Mouse (Mus musculus): ENCODE measurements at regions not wholly inside any gene's neighbourhood (a gene's known extent, or its start where the extent isn't known, plus 50 kb on each side); places are given as distances from the start of the nearest gene placed in this dataset.

DNA sequence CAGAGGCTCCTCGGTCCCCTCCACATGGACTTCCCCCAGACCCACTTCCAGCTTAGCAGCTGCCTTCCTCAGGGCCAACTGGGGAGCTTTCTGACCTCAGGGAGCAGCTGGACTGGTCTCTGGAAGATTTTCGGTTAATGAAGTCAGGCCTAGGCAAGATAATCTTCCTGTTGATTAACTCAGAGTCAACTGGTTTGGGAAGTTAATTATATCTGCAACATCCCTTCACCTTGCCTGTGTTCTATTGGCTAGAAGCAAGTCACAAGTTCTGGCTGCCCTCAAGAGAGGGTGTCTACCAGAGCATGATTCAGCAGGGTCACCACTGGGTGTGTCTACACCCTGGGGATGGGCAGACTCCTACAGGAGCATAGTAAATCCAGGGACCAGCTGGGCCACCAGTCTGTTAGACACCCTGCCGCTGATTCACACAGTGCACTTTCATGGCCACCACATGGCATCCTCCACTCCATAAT is 53.9 kb upstream of the Maml3 start:
- ATAC-seq (replicated peaks; ENCODE audit: low FRiP score, low TSS enrichment, low read depth) (no peak), DNase-seq (ENCODE audit: low spot score) (peak; percentile 41)
- Histone ChIP-seq H3K27ac (ENCODE audit: low read depth) (no peak overlapping the region), H3K4me2 (ENCODE audit: low read length) (no peak overlapping the region), H3K9ac (ENCODE audit: low read length) (no peak overlapping the region), H3K36me3 (ENCODE audit: control insufficient read depth, insufficient read depth, low read length) (no peaks in the 10 kb centered on the region), H3K27me3 (replicated peaks; ENCODE audit: control insufficient read depth, insufficient read depth, low read length) (no peaks in the 10 kb centered on the region), H3K9me3 (ENCODE audit: control insufficient read depth, low read length) (0 out of 2 replicates have a peak, but pooled peaks cover 2% of the 10 kb centered on the region), H3K4me1 (replicated peaks; ENCODE audit: control insufficient read depth, insufficient read depth, low read length) (no peaks in the 10 kb centered on the region; the same call in 1 of the 2 replicates), H3K4me3 (ENCODE audit: low read depth, low read length) (no peak overlapping the region)
- WGBS: 73% methylated on average over 3 of the region's 3 CpGs

DNA sequence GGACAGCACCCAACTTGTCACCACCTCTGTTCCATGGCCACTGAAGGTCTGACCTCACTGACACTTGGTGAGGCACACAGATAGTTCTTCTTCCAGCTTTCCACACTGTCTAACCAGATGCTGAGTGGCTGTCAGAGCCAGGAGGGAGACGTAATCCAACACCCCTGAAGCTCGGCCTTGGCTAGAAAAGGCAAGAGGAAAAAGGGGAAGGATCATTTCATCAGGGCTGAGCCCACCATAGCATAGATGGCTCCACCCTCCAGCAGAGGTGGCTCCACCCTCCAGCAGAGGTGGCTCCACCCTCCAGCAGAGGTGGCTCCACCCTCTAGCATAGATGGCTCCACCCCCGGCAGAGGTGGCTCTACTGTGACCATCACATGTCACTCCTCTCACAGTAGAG is 56.8 kb upstream of the Maml3 start:
- H3K27ac ChIP-seq (ENCODE audit: low read depth): no peak overlapping the region
- ATAC-seq (replicated peaks; ENCODE audit: low FRiP score, low TSS enrichment, low read depth) (no peak), DNase-seq (ENCODE audit: low spot score) (no peak)
- H3K4me3 ChIP-seq (ENCODE audit: low read depth, low read length): no peak overlapping the region
- no peaks in the 10 kb centered on the region; the same call in 1 of the 2 replicates for H3K4me1 ChIP-seq (replicated peaks; ENCODE audit: control insufficient read depth, insufficient read depth, low read length)
- H3K27me3 ChIP-seq (replicated peaks; ENCODE audit: control insufficient read depth, insufficient read depth, low read length): no peaks in the 10 kb centered on the region
- H3K4me2 ChIP-seq (ENCODE audit: low read length): no peak overlapping the region
- whole genome bisulfite sequencing: 53% methylated on average over 3 of the region's 3 CpGs
- no peaks in the 10 kb centered on the region for H3K9me3 ChIP-seq (ENCODE audit: control insufficient read depth, low read length)
- no peak overlapping the region for H3K9ac ChIP-seq (ENCODE audit: low read length)
- no peaks in the 10 kb centered on the region for H3K36me3 ChIP-seq (ENCODE audit: control insufficient read depth, insufficient read depth, low read length)

DNA sequence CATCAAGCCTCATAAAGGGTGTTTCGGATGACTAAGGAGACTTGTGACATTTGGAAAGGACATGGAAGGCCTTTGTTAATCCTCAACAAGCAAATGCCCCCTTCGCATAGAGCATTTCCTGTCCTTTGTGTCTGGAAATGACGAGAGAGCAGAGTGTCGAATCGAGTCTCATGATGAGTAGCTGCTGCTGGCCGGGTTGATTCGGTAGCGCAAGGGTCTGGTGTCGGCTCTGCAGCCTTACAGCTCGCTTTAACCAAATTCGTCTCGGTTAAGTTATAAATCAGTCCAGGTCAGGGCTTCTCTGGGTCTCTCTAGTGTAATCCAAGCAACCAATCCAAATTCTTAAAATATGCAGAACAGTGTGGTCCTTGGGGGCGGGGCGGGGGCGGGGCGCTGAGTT is 59.1 kb upstream of the Maml3 start:
- H3K36me3 ChIP-seq (ENCODE audit: control insufficient read depth, insufficient read depth, low read length): no peaks in the 10 kb centered on the region
- H3K9ac ChIP-seq (ENCODE audit: low read length): no peak overlapping the region
- WGBS: 61% methylated on average over 16 of the region's 16 CpGs
- no peak for DNase-seq (ENCODE audit: low spot score)
- no peaks in the 10 kb centered on the region for H3K27me3 ChIP-seq (replicated peaks; ENCODE audit: control insufficient read depth, insufficient read depth, low read length)
- peak overlapping the region; percentile 7; the same call in 1 of the 2 replicates for H3K4me2 ChIP-seq (ENCODE audit: low read length)
- ATAC-seq (replicated peaks; ENCODE audit: low FRiP score, low TSS enrichment, low read depth): no peak
- H3K9me3 ChIP-seq (ENCODE audit: control insufficient read depth, low read length): no peaks in the 10 kb centered on the region
- H3K4me3 ChIP-seq (ENCODE audit: low read depth, low read length): no peak overlapping the region
- H3K27ac ChIP-seq (ENCODE audit: low read depth): no peak overlapping the region
- no peaks in the 10 kb centered on the region; the same call in 1 of the 2 replicates for H3K4me1 ChIP-seq (replicated peaks; ENCODE audit: control insufficient read depth, insufficient read depth, low read length)

DNA sequence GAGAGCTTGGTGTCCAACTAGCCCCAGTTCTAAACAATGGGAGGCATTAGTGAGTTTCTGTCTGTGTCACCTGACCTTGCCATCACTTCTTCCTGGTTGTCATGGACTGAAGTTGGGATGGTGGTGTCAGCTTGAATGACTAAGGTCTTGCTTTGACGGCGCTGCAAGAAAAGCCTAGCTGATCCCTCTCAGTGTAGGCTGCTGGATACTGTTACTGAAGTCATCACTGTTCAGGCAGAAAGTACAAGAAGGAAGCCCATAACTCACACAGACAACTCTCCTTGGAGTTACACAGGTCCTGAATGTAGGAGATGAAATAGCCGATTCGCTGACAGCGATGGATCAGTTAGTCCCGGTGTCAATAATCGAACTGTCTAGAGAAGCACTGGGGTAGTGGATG is 62.5 kb upstream of the Maml3 start:
- no peak for ATAC-seq (replicated peaks; ENCODE audit: low FRiP score, low TSS enrichment, low read depth)
- Histone ChIP-seq H3K36me3 (ENCODE audit: control insufficient read depth, insufficient read depth, low read length) (no peaks in the 10 kb centered on the region), H3K4me2 (ENCODE audit: low read length) (no peak overlapping the region), H3K27me3 (replicated peaks; ENCODE audit: control insufficient read depth, insufficient read depth, low read length) (no peaks in the 10 kb centered on the region), H3K4me3 (ENCODE audit: low read depth, low read length) (no peak overlapping the region), H3K4me1 (replicated peaks; ENCODE audit: control insufficient read depth, insufficient read depth, low read length) (no peaks in the 10 kb centered on the region; the same call in 1 of the 2 replicates), H3K27ac (ENCODE audit: low read depth) (no peak overlapping the region), H3K9ac (ENCODE audit: low read length) (no peak overlapping the region), H3K9me3 (ENCODE audit: control insufficient read depth, low read length) (no peaks in the 10 kb centered on the region)
- 92% methylated on average over 7 of the region's 7 CpGs for WGBS
- no peak for DNase-seq (ENCODE audit: low spot score)

DNA sequence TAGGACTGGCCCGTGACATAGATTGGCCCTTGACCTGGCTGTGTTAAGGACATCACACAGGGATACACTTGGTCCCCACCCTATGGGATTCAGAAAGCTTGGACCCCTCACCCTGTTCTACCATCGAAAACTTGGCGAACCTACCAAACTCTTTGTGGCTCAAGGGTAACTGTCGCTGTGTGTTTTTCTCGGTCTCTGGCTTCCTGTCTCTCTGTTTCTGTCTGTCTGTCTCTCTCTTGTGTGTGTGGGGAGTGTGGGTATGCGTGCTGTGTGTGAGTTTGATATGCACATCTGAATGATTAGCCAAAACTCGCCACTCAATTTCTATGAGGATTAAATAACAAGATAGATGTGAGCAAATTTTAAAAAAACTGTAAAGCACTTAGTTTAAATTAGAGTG is 66.0 kb upstream of the Maml3 start:
- no peak overlapping the region for H3K9ac ChIP-seq (ENCODE audit: low read length)
- H3K36me3 ChIP-seq (ENCODE audit: control insufficient read depth, insufficient read depth, low read length): no peaks in the 10 kb centered on the region
- 91% methylated on average over 7 of the region's 7 CpGs for WGBS
- H3K27ac ChIP-seq (ENCODE audit: low read depth): no peak overlapping the region
- H3K4me2 ChIP-seq (ENCODE audit: low read length): no peak overlapping the region
- H3K4me1 ChIP-seq (replicated peaks; ENCODE audit: control insufficient read depth, insufficient read depth, low read length): no peaks in the 10 kb centered on the region
- DNase-seq (ENCODE audit: low spot score) (no peak), ATAC-seq (replicated peaks; ENCODE audit: low FRiP score, low TSS enrichment, low read depth) (no peak)
- no peaks in the 10 kb centered on the region for H3K9me3 ChIP-seq (ENCODE audit: control insufficient read depth, low read length)
- no peaks in the 10 kb centered on the region for H3K27me3 ChIP-seq (replicated peaks; ENCODE audit: control insufficient read depth, insufficient read depth, low read length)
- no peak overlapping the region for H3K4me3 ChIP-seq (ENCODE audit: low read depth, low read length)

DNA sequence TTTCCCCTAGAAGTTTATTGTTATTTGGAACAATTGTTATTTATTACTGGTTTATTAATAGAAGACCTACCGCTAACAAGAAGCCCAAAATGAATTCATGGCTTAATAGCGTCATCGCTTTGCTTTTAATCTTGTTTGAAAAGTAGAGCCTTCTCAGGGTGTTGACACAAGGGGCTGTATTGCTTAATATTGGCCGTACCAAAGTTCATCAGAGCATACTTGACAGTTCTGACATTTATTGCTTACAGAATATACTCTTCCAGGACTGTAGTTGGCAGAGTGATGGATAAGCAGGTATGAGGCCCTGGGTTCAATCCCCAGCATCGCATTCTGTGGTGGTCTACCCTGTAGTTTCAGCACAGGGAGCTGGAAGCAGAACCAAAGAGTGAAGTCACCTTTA is 66.4 kb upstream of the Maml3 start:
- no peaks in the 10 kb centered on the region for H3K9me3 ChIP-seq (ENCODE audit: control insufficient read depth, low read length)
- H3K4me2 ChIP-seq (ENCODE audit: low read length): no peak overlapping the region
- WGBS: 74% methylated on average over 5 of the region's 5 CpGs
- H3K27me3 ChIP-seq (replicated peaks; ENCODE audit: control insufficient read depth, insufficient read depth, low read length): no peaks in the 10 kb centered on the region
- no peak overlapping the region for H3K4me3 ChIP-seq (ENCODE audit: low read depth, low read length)
- no peak for DNase-seq (ENCODE audit: low spot score)
- no peaks in the 10 kb centered on the region for H3K4me1 ChIP-seq (replicated peaks; ENCODE audit: control insufficient read depth, insufficient read depth, low read length)
- H3K9ac ChIP-seq (ENCODE audit: low read length): no peak overlapping the region
- no peak for ATAC-seq (replicated peaks; ENCODE audit: low FRiP score, low TSS enrichment, low read depth)
- no peak overlapping the region for H3K27ac ChIP-seq (ENCODE audit: low read depth)
- no peaks in the 10 kb centered on the region for H3K36me3 ChIP-seq (ENCODE audit: control insufficient read depth, insufficient read depth, low read length)

DNA sequence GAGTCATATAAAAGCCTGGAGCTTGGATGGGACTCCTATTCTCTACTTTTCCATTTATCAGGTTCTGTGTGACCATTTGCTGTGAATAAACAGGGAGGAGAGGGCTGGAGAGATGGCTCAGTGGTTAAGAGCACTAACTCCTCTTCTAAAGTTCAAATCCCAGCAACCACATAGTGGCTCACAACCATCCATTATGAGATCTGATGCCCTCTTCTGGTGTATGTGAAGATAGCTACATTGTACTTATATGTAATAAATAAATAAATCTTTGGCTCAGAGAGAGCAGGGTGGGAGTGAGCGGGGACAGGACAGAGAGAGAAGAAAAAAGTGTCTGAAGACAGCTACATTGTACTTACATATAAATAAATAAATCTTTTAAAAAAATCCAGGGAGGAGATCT is 68.6 kb upstream of the Maml3 start:
- no peak for ATAC-seq (replicated peaks; ENCODE audit: low FRiP score, low TSS enrichment, low read depth)
- no peak overlapping the region for H3K27ac ChIP-seq (ENCODE audit: low read depth)
- no peaks in the 10 kb centered on the region; the same call in 1 of the 2 replicates for H3K4me1 ChIP-seq (replicated peaks; ENCODE audit: control insufficient read depth, insufficient read depth, low read length)
- WGBS: 81% methylated on average over 1 of the region's 1 CpGs
- H3K4me2 ChIP-seq (ENCODE audit: low read length): no peak overlapping the region
- no peak overlapping the region for H3K4me3 ChIP-seq (ENCODE audit: low read depth, low read length)
- H3K9ac ChIP-seq (ENCODE audit: low read length): no peak overlapping the region
- H3K27me3 ChIP-seq (replicated peaks; ENCODE audit: control insufficient read depth, insufficient read depth, low read length): no peaks in the 10 kb centered on the region
- no peaks in the 10 kb centered on the region for H3K9me3 ChIP-seq (ENCODE audit: control insufficient read depth, low read length)
- no peak for DNase-seq (ENCODE audit: low spot score)
- H3K36me3 ChIP-seq (ENCODE audit: control insufficient read depth, insufficient read depth, low read length): no peaks in the 10 kb centered on the region

DNA sequence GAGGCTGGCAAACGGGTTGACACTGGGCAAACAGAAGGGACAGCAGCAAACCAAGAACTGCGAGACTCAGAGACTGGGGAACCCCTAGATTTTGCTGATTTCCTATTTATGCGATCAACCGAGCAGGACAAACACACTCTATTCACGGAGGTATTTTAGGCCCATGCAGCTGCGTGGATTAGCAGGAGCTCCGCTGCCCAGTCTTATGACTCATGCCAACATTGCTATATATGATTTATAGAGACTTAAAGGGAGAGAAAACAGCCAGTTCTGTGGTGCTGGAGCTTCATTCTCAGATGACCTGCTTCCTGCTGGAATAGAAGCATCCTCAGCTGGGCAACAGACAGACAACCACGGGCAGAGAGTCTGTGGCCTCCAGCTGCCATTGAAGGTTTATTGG is 71.2 kb upstream of the Maml3 start:
- Histone ChIP-seq H3K4me1 (replicated peaks; ENCODE audit: control insufficient read depth, insufficient read depth, low read length) (peaks cover 22% of the 10 kb centered on the region), H3K9me3 (ENCODE audit: control insufficient read depth, low read length) (no peaks in the 10 kb centered on the region), H3K4me2 (ENCODE audit: low read length) (no peak overlapping the region), H3K27me3 (replicated peaks; ENCODE audit: control insufficient read depth, insufficient read depth, low read length) (no peaks in the 10 kb centered on the region), H3K36me3 (ENCODE audit: control insufficient read depth, insufficient read depth, low read length) (no peaks in the 10 kb centered on the region), H3K27ac (ENCODE audit: low read depth) (no peak overlapping the region), H3K9ac (ENCODE audit: low read length) (no peak overlapping the region), H3K4me3 (ENCODE audit: low read depth, low read length) (no peak overlapping the region)
- DNase-seq (ENCODE audit: low spot score): no peak
- 72% methylated on average over 8 of the region's 8 CpGs for WGBS
- no peak for ATAC-seq (replicated peaks; ENCODE audit: low FRiP score, low TSS enrichment, low read depth)

DNA sequence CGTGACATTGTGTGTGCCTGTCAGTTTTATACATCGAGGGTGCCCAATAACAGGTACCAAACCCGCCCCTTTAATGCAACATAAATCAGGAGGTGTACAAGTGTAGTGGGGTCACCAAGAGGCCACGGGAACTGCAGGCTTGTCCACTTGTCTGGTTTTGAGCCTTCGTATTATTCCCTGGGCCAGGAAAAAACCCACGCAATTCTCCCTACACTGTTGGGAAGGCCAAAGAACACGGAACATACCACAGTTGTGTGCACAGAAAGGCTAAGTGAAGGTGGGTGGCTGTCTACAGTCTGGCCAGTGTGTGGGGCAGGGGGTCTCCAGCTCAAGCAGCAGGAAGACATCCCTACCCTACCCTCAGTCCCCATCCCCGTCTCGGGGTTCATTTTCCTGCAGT is 74.0 kb upstream of the Maml3 start:
- no peaks in the 10 kb centered on the region for H3K27me3 ChIP-seq (replicated peaks; ENCODE audit: control insufficient read depth, insufficient read depth, low read length)
- H3K9ac ChIP-seq (ENCODE audit: low read length): no peak overlapping the region
- no peak overlapping the region for H3K4me3 ChIP-seq (ENCODE audit: low read depth, low read length)
- H3K4me1 ChIP-seq (replicated peaks; ENCODE audit: control insufficient read depth, insufficient read depth, low read length): peaks cover 27% of the 10 kb centered on the region
- WGBS: 56% methylated on average over 9 of the region's 9 CpGs
- H3K4me2 ChIP-seq (ENCODE audit: low read length): peak overlapping the region; percentile 34
- ATAC-seq (replicated peaks; ENCODE audit: low FRiP score, low TSS enrichment, low read depth) (no peak), DNase-seq (ENCODE audit: low spot score) (no peak)
- no peaks in the 10 kb centered on the region for H3K36me3 ChIP-seq (ENCODE audit: control insufficient read depth, insufficient read depth, low read length)
- peak overlapping the region; percentile 90 for H3K27ac ChIP-seq (ENCODE audit: low read depth)
- no peaks in the 10 kb centered on the region for H3K9me3 ChIP-seq (ENCODE audit: control insufficient read depth, low read length)

Measured in intestine, embryonic 14.5 days (tissue).